Mouse (Mus musculus): ENCODE measurements at regions not wholly inside any gene's neighbourhood (a gene's known extent, or its start where the extent isn't known, plus 50 kb on each side); places are given as distances from the start of the nearest gene placed in this dataset.
"Not testable (repeated sequence)": the region's sequence is repeated elsewhere in the genome, so short reads cannot be mapped to it uniquely, and the experiment has no call there.

GRCm38 (mm10) chr2:108034882-108035281 lies 744.4 kb downstream of the Kcna4 start:
- no peak for TF ChIP-seq CTCF (IDR thresholded peaks at IDR 0.05; ENCODE audit: borderline replicate concordance, extremely low read depth, insufficient read depth, insufficient read length)
- no peak for TF ChIP-seq POLR2A (IDR thresholded peaks at IDR 0.05; ENCODE audit: borderline replicate concordance, extremely low read depth, insufficient read depth, insufficient read length, poor library complexity, severe bottlenecking)
- peak; percentile 50 for DNase-seq (ENCODE audit: low read depth)

- no peak for TF ChIP-seq CTCF (IDR thresholded peaks at IDR 0.05; ENCODE audit: borderline replicate concordance, extremely low read depth, insufficient read depth, insufficient read length)
- no peak for TF ChIP-seq POLR2A (IDR thresholded peaks at IDR 0.05; ENCODE audit: borderline replicate concordance, extremely low read depth, insufficient read depth, insufficient read length, poor library complexity, severe bottlenecking)
- no peak for DNase-seq (ENCODE audit: low read depth)
Measured at GRCm38 (mm10) chr2:108042086-108042485, 751.6 kb downstream of the Kcna4 start.

- no peak for DNase-seq (ENCODE audit: low read depth)
- TF ChIP-seq CTCF (IDR thresholded peaks at IDR 0.05; ENCODE audit: borderline replicate concordance, extremely low read depth, insufficient read depth, insufficient read length): no peak
- TF ChIP-seq POLR2A (IDR thresholded peaks at IDR 0.05; ENCODE audit: borderline replicate concordance, extremely low read depth, insufficient read depth, insufficient read length, poor library complexity, severe bottlenecking): no peak
Measured at GRCm38 (mm10) chr2:108044885-108045284, 754.4 kb downstream of the Kcna4 start.

- no peak for DNase-seq (ENCODE audit: low read depth)
- TF ChIP-seq POLR2A (IDR thresholded peaks at IDR 0.05; ENCODE audit: borderline replicate concordance, extremely low read depth, insufficient read depth, insufficient read length, poor library complexity, severe bottlenecking): no peak
- TF ChIP-seq CTCF (IDR thresholded peaks at IDR 0.05; ENCODE audit: borderline replicate concordance, extremely low read depth, insufficient read depth, insufficient read length): no peak
Measured at GRCm38 (mm10) chr2:108045997-108046396, 755.6 kb downstream of the Kcna4 start.

- not testable (repeated sequence) for DNase-seq (ENCODE audit: low read depth)
Measured at GRCm38 (mm10) chr2:108062751-108063150, 772.3 kb downstream of the Kcna4 start.

GRCm38 (mm10) chr2:108083911-108084310 lies 793.5 kb downstream of the Kcna4 start:
- no peak for DNase-seq (ENCODE audit: low read depth)
- TF ChIP-seq CTCF (IDR thresholded peaks at IDR 0.05; ENCODE audit: borderline replicate concordance, extremely low read depth, insufficient read depth, insufficient read length): no peak
- TF ChIP-seq POLR2A (IDR thresholded peaks at IDR 0.05; ENCODE audit: borderline replicate concordance, extremely low read depth, insufficient read depth, insufficient read length, poor library complexity, severe bottlenecking): no peak

- peak; percentile 6 for DNase-seq (ENCODE audit: low read depth)
- TF ChIP-seq POLR2A (IDR thresholded peaks at IDR 0.05; ENCODE audit: borderline replicate concordance, extremely low read depth, insufficient read depth, insufficient read length, poor library complexity, severe bottlenecking) (no peak), CTCF (IDR thresholded peaks at IDR 0.05; ENCODE audit: borderline replicate concordance, extremely low read depth, insufficient read depth, insufficient read length) (no peak)
Measured at GRCm38 (mm10) chr2:108090266-108090665, 799.8 kb downstream of the Kcna4 start.

- no peak for TF ChIP-seq CTCF (IDR thresholded peaks at IDR 0.05; ENCODE audit: borderline replicate concordance, extremely low read depth, insufficient read depth, insufficient read length)
- no peak for TF ChIP-seq POLR2A (IDR thresholded peaks at IDR 0.05; ENCODE audit: borderline replicate concordance, extremely low read depth, insufficient read depth, insufficient read length, poor library complexity, severe bottlenecking)
- no peak for DNase-seq (ENCODE audit: low read depth)
Measured at GRCm38 (mm10) chr2:108097026-108097425, 806.6 kb downstream of the Kcna4 start.

GRCm38 (mm10) chr2:108110140-108110539 lies 819.7 kb downstream of the Kcna4 start:
- peak; percentile 38 for DNase-seq (ENCODE audit: low read depth)
- no peak for TF ChIP-seq CTCF (IDR thresholded peaks at IDR 0.05; ENCODE audit: borderline replicate concordance, extremely low read depth, insufficient read depth, insufficient read length)
- TF ChIP-seq POLR2A (IDR thresholded peaks at IDR 0.05; ENCODE audit: borderline replicate concordance, extremely low read depth, insufficient read depth, insufficient read length, poor library complexity, severe bottlenecking): no peak

GRCm38 (mm10) chr2:108145694-108146093 lies 855.3 kb downstream of the Kcna4 start:
- DNase-seq (ENCODE audit: low read depth): no peak
- no peak for TF ChIP-seq POLR2A (IDR thresholded peaks at IDR 0.05; ENCODE audit: borderline replicate concordance, extremely low read depth, insufficient read depth, insufficient read length, poor library complexity, severe bottlenecking)
- no peak for TF ChIP-seq CTCF (IDR thresholded peaks at IDR 0.05; ENCODE audit: borderline replicate concordance, extremely low read depth, insufficient read depth, insufficient read length)

GRCm38 (mm10) chr2:108148221-108148620 lies 857.8 kb downstream of the Kcna4 start:
- TF ChIP-seq CTCF (IDR thresholded peaks at IDR 0.05; ENCODE audit: borderline replicate concordance, extremely low read depth, insufficient read depth, insufficient read length) (no peak), POLR2A (IDR thresholded peaks at IDR 0.05; ENCODE audit: borderline replicate concordance, extremely low read depth, insufficient read depth, insufficient read length, poor library complexity, severe bottlenecking) (no peak)
- DNase-seq (ENCODE audit: low read depth): peak; percentile 30

- TF ChIP-seq CTCF (IDR thresholded peaks at IDR 0.05; ENCODE audit: borderline replicate concordance, extremely low read depth, insufficient read depth, insufficient read length) (no peak), POLR2A (IDR thresholded peaks at IDR 0.05; ENCODE audit: borderline replicate concordance, extremely low read depth, insufficient read depth, insufficient read length, poor library complexity, severe bottlenecking) (no peak)
Measured at GRCm38 (mm10) chr2:108156189-108156588, 865.8 kb downstream of the Kcna4 start.

GRCm38 (mm10) chr2:108157731-108158130 lies 867.3 kb downstream of the Kcna4 start:
- TF ChIP-seq POLR2A (IDR thresholded peaks at IDR 0.05; ENCODE audit: borderline replicate concordance, extremely low read depth, insufficient read depth, insufficient read length, poor library complexity, severe bottlenecking) (no peak), CTCF (IDR thresholded peaks at IDR 0.05; ENCODE audit: borderline replicate concordance, extremely low read depth, insufficient read depth, insufficient read length) (no peak)
- no peak for DNase-seq (ENCODE audit: low read depth)

More at GRCm38 (mm10) chr2:108156189-108156588, 865.8 kb downstream of the Kcna4 start:
- no peak for DNase-seq (ENCODE audit: low read depth)
